Mouse (Mus musculus) central nervous system, embryonic 18 days (tissue): ENCODE results near the gene Itgb2. TPM values are rescaled to one million over a fixed set of nuclear protein-coding genes. Genes with fewer than 3 reads are reported as not detected.

Source experiments
- polyA plus RNA-seq: library from polyadenylated mRNA; depleted of rRNA; stranded (reverse); fragments of >200 nt; gene quantifications from 2 replicates; pipeline ENCODE4 v1.2.3, GENCODE M21; 2012; rRNA removed

Itgb2 gene
- polyA plus RNA-seq = 0.95 and 0.98 TPM in 2 replicates

GRCm38 (mm10) chr10:77530140-77530539 lies at the start of gene Itgb2:
Gene Itgb2 (plus strand): TSS chr10:77530252.

GRCm38 (mm10) chr10:77515385-77516348 lies 14.4 kb upstream of the Itgb2 start, which contains the start of gene Fam207a:
Gene Fam207a (minus strand): TSS chr10:77515785.

GRCm38 (mm10) chr10:77581408-77582284 lies 51.6 kb downstream of the Itgb2 start, which contains the start of gene Pttg1ip:
Gene Pttg1ip (plus strand): TSS chr10:77581720.

GRCm38 (mm10) chr10:77605908-77606826 lies 76.1 kb downstream of the Itgb2 start, which contains the start of the genes Sumo3 and Gm49325:
Gene Sumo3 (plus strand): TSS chr10:77606097.
Gene Gm49325 (plus strand): TSS chr10:77606197.

Other genes with a start within 250 kb of the Itgb2 start
- gene Adarb1, start 112.0 kb upstream of the Itgb2 start, polyA plus RNA-seq = 37.0 and 39.4 TPM in 2 replicates
- 36.0 and 38.3 TPM in 2 replicates for gene Fam207a, start 14.5 kb upstream of the Itgb2 start, polyA plus RNA-seq
- 75.2 and 76.7 TPM in 2 replicates for gene Pttg1ip, start 51.5 kb downstream of the Itgb2 start, polyA plus RNA-seq
- 432 and 449 TPM in 2 replicates for gene Sumo3, start 75.8 kb downstream of the Itgb2 start, polyA plus RNA-seq
- gene Gm49325, start 75.9 kb downstream of the Itgb2 start, polyA plus RNA-seq = 42.7 TPM in 1 of 2 replicates, not detected in the other
- gene Ube2g2, start 92.0 kb downstream of the Itgb2 start, polyA plus RNA-seq = 46.0 and 46.8 TPM in 2 replicates
- gene Tspear, start 156.3 kb downstream of the Itgb2 start, polyA plus RNA-seq = 0.92 and 1.3 TPM in 2 replicates
- gene Gm19402, start 160.5 kb downstream of the Itgb2 start, polyA plus RNA-seq = not detected in 2 replicates
- gene Gm9508, start 167.0 kb downstream of the Itgb2 start, polyA plus RNA-seq = not detected in 2 replicates
- gene Gm10272, start 176.4 kb downstream of the Itgb2 start, polyA plus RNA-seq = not detected in 2 replicates
- not detected in 2 replicates for gene Gm10024, start 181.2 kb downstream of the Itgb2 start, polyA plus RNA-seq
- not detected in 2 replicates for gene Gm10142, start 185.6 kb downstream of the Itgb2 start, polyA plus RNA-seq
- gene Krtap12-1, start 190.3 kb downstream of the Itgb2 start, polyA plus RNA-seq = not detected in 2 replicates
- not detected in 2 replicates for gene Gm10100, start 196.2 kb downstream of the Itgb2 start, polyA plus RNA-seq
- gene Gm18596, start 212.4 kb downstream of the Itgb2 start, polyA plus RNA-seq = not detected in 2 replicates
- gene Gm9736, start 221.1 kb downstream of the Itgb2 start, polyA plus RNA-seq = not detected in 2 replicates
- gene Gm3233, start 229.4 kb downstream of the Itgb2 start, polyA plus RNA-seq = not detected in 2 replicates
- not detected in 2 replicates for gene Gm3238, start 241.1 kb downstream of the Itgb2 start, polyA plus RNA-seq
- gene Gm7138, start 246.7 kb downstream of the Itgb2 start, polyA plus RNA-seq = not detected in 2 replicates